Mouse (Mus musculus) A20 (cell line): ENCODE measurements around the gene Pcbp4.

Source experiments
- DNase-seq: peaks from one replicate; pipeline ENCODE4 v3.0.0-alpha.2; 2011; ENCODE audit warnings: low read depth, low spot score

Gene Pcbp4

GRCm38 (mm10) chr9:106463122-106464063, 10.3 kb downstream of the Pcbp4 start:
- no peak for DNase-seq

- DNase-seq, result no peak
These were observed 11.9 kb downstream of the Pcbp4 start for GRCm38 (mm10) chr9:106464751-106465541.

GRCm38 (mm10) chr9:106465571-106466200, 12.6 kb downstream of the Pcbp4 start, which contains the start of gene Gpr62:
Gene Gpr62 (minus strand): TSS chr9:106465938.
- DNase-seq, result no peak

DNA sequence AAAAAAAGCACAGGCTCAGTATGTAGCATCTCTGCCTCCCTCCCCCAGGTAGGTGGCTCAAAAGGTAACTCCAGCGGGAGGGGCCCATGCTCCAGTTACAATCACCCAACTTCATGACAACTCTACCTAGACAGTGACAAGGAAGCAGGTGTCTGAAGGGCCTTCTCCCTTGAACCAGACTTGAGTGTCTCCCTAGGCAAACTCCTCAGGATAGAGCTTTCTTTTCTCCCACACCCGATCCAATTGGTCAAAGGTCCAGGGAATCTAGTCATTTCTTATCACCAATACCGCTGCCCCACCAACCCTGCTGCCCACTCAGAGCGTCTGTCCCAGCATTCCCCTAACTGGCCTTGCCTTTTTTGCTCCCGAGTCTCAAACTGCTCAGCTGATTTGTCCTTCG, 13.6 kb downstream of the Pcbp4 start:
- DNase-seq, result no peak

DNA sequence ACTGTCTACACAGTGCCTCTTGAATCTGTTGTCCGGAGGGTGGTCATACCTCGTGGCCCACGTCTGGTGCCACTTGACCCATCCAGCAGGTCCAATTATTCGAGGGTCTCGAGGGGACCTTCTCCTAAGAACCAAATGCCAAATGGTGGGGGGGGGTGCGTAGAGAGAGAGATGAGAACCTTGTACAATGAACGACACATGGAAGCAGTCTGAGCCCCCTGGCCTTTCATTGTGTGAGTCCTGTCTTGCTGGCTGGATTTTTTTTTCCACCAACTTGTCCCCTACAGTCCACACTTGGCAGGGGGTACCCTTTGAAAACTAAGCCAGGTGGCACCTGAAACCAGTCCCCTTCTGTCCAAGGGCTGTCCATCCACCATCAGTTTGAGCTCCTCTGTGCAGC, 14.7 kb downstream of the Pcbp4 start:
- no peak for DNase-seq

DNA sequence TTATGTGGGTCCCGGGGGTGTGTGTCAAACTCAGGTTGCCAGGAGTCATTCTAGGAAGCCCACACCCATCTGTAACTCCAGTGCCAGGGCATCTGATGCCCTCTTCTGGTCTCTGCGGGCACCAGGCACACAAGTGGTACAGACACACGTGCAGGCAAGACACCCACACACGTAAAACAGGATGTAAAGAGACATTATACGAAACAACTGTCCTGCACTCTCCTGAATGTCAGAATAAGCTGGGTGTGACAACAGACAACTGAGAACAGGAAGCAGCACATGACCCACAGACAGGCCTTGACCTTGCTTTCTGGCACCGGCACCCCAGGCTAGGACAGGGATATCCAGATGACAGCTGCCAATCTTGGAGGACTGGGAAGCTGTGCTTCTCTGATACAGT, 16.2 kb downstream of the Pcbp4 start:
- peak; percentile 57 for DNase-seq

DNA sequence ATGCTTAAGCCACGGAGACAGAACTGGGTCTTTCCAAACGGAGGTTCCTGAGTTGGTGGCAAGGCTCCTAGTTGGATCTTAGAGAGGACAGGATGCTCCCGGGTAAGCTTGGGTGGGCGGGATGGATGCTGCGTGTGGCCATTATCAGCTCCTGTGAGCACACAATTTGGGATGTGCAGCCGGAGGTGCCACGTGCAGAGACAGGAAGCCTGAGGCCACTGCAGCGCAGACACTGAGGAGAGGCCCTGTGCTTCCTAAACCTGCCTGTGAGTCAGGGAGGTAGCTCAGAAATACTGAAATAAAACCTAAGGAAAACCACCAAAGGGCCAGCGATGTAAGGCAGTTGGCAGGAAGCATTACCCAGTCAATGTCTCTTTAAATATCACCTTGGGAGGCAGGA, 16.7 kb downstream of the Pcbp4 start:
- DNase-seq, result no peak

GRCm38 (mm10) chr9:106470991-106471750, 18.1 kb downstream of the Pcbp4 start:
- no peak for DNase-seq

DNA sequence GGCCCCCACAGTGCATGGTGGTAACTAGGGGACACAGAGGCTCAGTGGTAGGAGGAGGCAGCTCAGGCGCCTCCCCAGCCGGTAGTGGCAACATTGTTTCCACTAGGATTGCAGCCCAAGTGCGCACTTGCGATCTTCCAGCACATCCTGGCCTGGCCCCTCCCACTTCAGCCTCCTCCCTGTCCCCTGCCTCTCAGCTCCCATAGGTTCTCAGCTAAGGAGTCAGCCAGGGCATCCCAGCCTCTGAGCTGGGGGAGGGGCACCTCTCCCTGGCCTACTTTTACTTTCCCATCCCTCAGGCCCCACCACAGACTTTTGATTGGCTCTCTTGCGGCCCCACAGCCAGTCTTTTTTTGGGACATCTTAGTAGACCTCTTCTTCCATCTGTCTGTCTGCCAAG, 18.8 kb downstream of the Pcbp4 start:
- no peak for DNase-seq

- DNase-seq, result no peak
These were observed 19.2 kb downstream of the Pcbp4 start for GRCm38 (mm10) chr9:106472321-106472720.

DNA sequence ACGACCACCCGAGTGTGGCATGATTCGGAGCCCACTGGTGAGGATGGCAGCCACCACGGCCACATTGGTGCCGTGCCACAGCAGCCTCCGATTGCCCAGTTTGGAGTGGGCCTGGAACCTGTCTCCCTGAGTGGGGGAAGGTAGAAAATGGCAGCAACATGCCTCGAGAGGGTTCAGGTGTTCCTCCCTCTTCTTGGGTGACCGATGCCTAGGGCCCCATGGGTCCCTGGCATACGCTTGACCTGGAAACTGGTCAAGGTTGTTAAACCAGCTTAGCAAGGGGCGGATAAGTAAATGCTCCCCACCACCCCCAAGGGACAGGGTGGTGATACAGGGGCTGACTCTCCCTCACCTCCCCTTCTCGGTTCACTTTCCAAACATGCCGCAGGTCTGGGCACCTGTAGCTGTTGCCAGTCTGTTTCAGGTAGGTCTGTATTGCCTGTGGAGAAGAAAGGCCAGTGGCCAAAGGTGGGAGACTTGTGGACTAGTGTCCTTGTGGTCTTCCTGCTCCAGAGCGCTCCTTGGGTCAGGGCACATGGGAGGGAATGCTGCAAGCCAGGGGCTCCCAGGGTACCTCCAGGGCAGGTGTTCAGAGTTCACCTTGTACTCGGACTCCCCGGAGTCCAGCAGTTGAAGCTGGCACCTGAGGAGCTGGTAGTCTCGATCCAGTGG, 20.1 kb downstream of the Pcbp4 start:
- no peak for DNase-seq

- no peak for DNase-seq
These were observed 20.6 kb downstream of the Pcbp4 start for GRCm38 (mm10) chr9:106473753-106474105.

GRCm38 (mm10) chr9:106474456-106474855, 21.4 kb downstream of the Pcbp4 start:
- DNase-seq, result peak; percentile 88

- DNase-seq, result peak; percentile 67
These were observed 22.0 kb downstream of the Pcbp4 start for GRCm38 (mm10) chr9:106475046-106475445.

- no peak for DNase-seq
These were observed 22.5 kb downstream of the Pcbp4 start, which contains the start of gene Rrp9 for GRCm38 (mm10) chr9:106475663-106476001. Gene Rrp9 (plus strand): TSS chr9:106475963.

- DNase-seq, result peak; percentile 88
These were observed 23.2 kb downstream of the Pcbp4 start for GRCm38 (mm10) chr9:106476002-106476923.

DNA sequence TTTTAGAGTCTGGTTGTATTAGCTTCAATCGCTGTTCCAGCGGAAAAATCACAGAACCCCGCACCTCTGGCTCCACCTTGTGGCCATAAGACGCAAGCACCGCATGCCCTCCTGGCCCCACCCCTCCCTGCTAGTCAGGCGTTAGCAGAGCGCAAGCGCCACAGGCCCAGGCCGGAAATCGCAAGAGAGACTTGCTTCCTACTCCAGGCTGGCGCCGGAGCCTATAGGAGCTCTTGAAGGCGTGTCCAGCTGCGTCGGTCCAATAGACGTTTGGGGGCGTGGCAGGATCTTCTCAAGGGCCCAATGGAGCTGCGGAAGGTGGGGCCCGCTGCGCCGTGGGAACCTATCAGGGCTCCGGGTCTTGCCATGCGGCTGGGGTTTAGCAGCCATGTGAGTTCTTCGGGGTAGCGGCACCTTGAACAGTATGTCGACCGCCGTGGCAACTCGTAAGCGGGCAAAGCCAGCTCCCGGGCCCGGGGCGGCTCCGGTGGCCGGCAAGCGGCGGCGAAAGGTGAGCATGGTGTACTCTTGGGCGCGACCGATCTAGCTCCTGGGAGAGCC, 23.9 kb downstream of the Pcbp4 start, which contains the start of gene Parp3:
Parp3 (minus strand) TSS at position 26 of the 561 bp plus-strand sequence.
- peak; percentile 100 for DNase-seq

- peak; percentile 14 for DNase-seq
These were observed 24.6 kb downstream of the Pcbp4 start for GRCm38 (mm10) chr9:106477649-106478048.

GRCm38 (mm10) chr9:106478101-106478500, 25.0 kb downstream of the Pcbp4 start:
- no peak for DNase-seq
